Mouse (Mus musculus) heart, postnatal 0 days (tissue): ENCODE results near the gene Hdac4. TPM values are rescaled to one million over a fixed set of nuclear protein-coding genes. Genes with fewer than 3 reads are reported as not detected.
A peak's percentile ranks its signal among the peaks of the same experiment; 100 is the strongest.

Source experiments
- ATAC-seq: fragments of 200-750 bp; cut with Nextera tagmentation; 2 replicates; pipeline ENCODE4 v1.8.0; 2017; ENCODE audit warnings: low read depth, moderate number of reproducible peaks, moderate library complexity; ENCODE audit not compliant: insufficient read depth
- DNase-seq: peaks from one replicate; pipeline ENCODE4 v3.0.0-alpha.2; 2016; ENCODE audit warnings: low spot score
- H3K27ac ChIP-seq: fragments of 300-500 bp; sonication (generic); 2 replicates; pipeline ENCODE4 v1.5.1; 2014; ENCODE audit warnings: low read depth, mild to moderate bottlenecking
- H3K27me3 ChIP-seq: fragments of 300-500 bp; sonication (generic); 2 replicates; pipeline ENCODE4 v1.6.1; 2014; ENCODE audit warnings: low read length, mixed read lengths; ENCODE audit not compliant: control insufficient read depth, insufficient read depth
- H3K36me3 ChIP-seq: fragments of 300-500 bp; sonication (generic); replicated peaks from 2 replicates; pipeline ENCODE4 v1.6.1; 2014; ENCODE audit warnings: low read length, mixed read lengths; ENCODE audit not compliant: control insufficient read depth, insufficient read depth
- H3K4me1 ChIP-seq: fragments of 300-500 bp; sonication (generic); 2 replicates; pipeline ENCODE4 v1.6.1; 2014; ENCODE audit warnings: antibody characterized with exemption; ENCODE audit not compliant: control insufficient read depth, insufficient read depth
- H3K4me2 ChIP-seq: fragments of 300-500 bp; sonication (generic); 2 replicates; pipeline ENCODE4 v1.6.1; 2014; ENCODE audit warnings: low read depth, mild to moderate bottlenecking, low read length, moderate library complexity
- H3K4me3 ChIP-seq: fragments of 300-500 bp; sonication (generic); 2 replicates; pipeline ENCODE4 v1.5.1; 2014; ENCODE audit warnings: low read depth, low read length
- H3K9ac ChIP-seq: fragments of 300-500 bp; sonication (generic); replicated peaks from 2 replicates; pipeline ENCODE4 v1.6.1; 2014; ENCODE audit warnings: low read depth, low read length, mixed read lengths
- H3K9me3 ChIP-seq: fragments of 300-500 bp; sonication (generic); replicated peaks from 2 replicates; pipeline ENCODE4 v1.6.1; 2016; ENCODE audit warnings: low read length; ENCODE audit not compliant: control insufficient read depth
- CTCF ChIP-seq: IDR thresholded peaks from 2 replicates; pipeline ENCODE4 v1.5.1; 2016; ENCODE audit warnings: antibody characterized with exemption, control low read depth, low read depth
- EP300 ChIP-seq: IDR thresholded peaks from 2 replicates; pipeline ENCODE4 v1.6.1; 2016; ENCODE audit warnings: antibody characterized with exemption, low read depth
- WGBS: fragments of 180-500 bp; shearing (Covaris S2); extraction: QIAGEN DNeasy Blood & Tissue Kit; methylation state at CpG from one replicate; pipeline ENCODE4 v1.1.7; 2014; 5-methylcytosine and 5-hydroxymethylcytosine counted together
- polyA plus RNA-seq: library from polyadenylated mRNA; unstranded; fragments of >200 nt; fragmentation: Nextera tagmentation; extraction: Ambion mirVana; gene quantifications from 2 replicates; pipeline ENCODE4 v1.2.1, GENCODE M21; 2015
- total RNA-seq: library from RNA; depleted of rRNA; stranded (reverse); fragments of >200 nt; gene quantifications from 2 replicates; pipeline ENCODE4 v1.2.3, GENCODE M21; 2014; ENCODE audit warnings: low replicate concordance

The Hdac4 gene
- total and polyA plus RNA-seq, 2 experiments from 2014 or later = 6.8 to 13.0 TPM

GRCm38 (mm10) chr1:91897078-91897477, 298.4 kb downstream of the Hdac4 start:
- WGBS = 94% methylated on average over 2 of the region's 2 CpGs
- DNase-seq (no peak), ATAC-seq (no peak)
- peak; percentile 22 for TF ChIP-seq CTCF
- TF ChIP-seq EP300 = no peak
- H3K4me2 ChIP-seq = no peak overlapping the region
- no peaks in the 10 kb centered on the region for H3K4me1 ChIP-seq
- H3K9me3 ChIP-seq = no peaks in the 10 kb centered on the region
- H3K27ac ChIP-seq = no peak overlapping the region
- no peaks in the 10 kb centered on the region for H3K36me3 ChIP-seq
- H3K27me3 ChIP-seq = no peaks in the 10 kb centered on the region
- H3K4me3 ChIP-seq = no peak overlapping the region
- H3K9ac ChIP-seq = no peak overlapping the region

GRCm38 (mm10) chr1:91894286-91894685, 301.2 kb downstream of the Hdac4 start:
- Histone ChIP-seq H3K9me3 (no peaks in the 10 kb centered on the region), H3K4me1 (no peaks in the 10 kb centered on the region), H3K4me2 (no peak overlapping the region), H3K9ac (no peak overlapping the region), H3K27ac (no peak overlapping the region), H3K36me3 (no peaks in the 10 kb centered on the region), H3K4me3 (no peak overlapping the region), H3K27me3 (no peaks in the 10 kb centered on the region)
- TF ChIP-seq CTCF (no peak), EP300 (no peak)
- DNase-seq = no peak
- ATAC-seq = no peak
- WGBS = 77% methylated on average over 5 of the region's 5 CpGs

- H3K9me3 ChIP-seq = no peaks in the 10 kb centered on the region
- no peak for ATAC-seq
- H3K27ac ChIP-seq = no peak overlapping the region
- H3K4me2 ChIP-seq = no peak overlapping the region
- no peak overlapping the region for H3K9ac ChIP-seq
- H3K4me3 ChIP-seq = no peak overlapping the region
- 85% methylated on average over 11 of the region's 11 CpGs for WGBS
- no peak for DNase-seq
- H3K4me1 ChIP-seq = no peaks in the 10 kb centered on the region
- H3K27me3 ChIP-seq = no peaks in the 10 kb centered on the region
- no peaks in the 10 kb centered on the region for H3K36me3 ChIP-seq
- TF ChIP-seq EP300 (no peak), CTCF (no peak)
Observed at GRCm38 (mm10) chr1:91893598-91893997, 301.9 kb downstream of the Hdac4 start.

- ATAC-seq = no peak
- no peak overlapping the region for H3K27ac ChIP-seq
Observed at GRCm38 (mm10) chr1:91883115-91883514, 312.4 kb downstream of the Hdac4 start.

GRCm38 (mm10) chr1:91880899-91881298, 314.6 kb downstream of the Hdac4 start:
- H3K4me3 ChIP-seq = no peak overlapping the region
- no peak for ATAC-seq
- no peak for TF ChIP-seq CTCF
- no peak for TF ChIP-seq EP300
- 0 out of 2 replicates have a peak, but pooled peaks cover 4% of the 10 kb centered on the region for H3K9me3 ChIP-seq
- H3K27ac ChIP-seq = no peak overlapping the region
- H3K36me3 ChIP-seq = no peaks in the 10 kb centered on the region
- no peak overlapping the region for H3K4me2 ChIP-seq
- no peak for DNase-seq
- peaks cover 6% of the 10 kb centered on the region; the same call in 1 of the 2 replicates for H3K4me1 ChIP-seq
- 52% methylated on average over 8 of the region's 8 CpGs for WGBS
- H3K27me3 ChIP-seq = no peaks in the 10 kb centered on the region
- no peak overlapping the region for H3K9ac ChIP-seq

More at GRCm38 (mm10) chr1:91883115-91883514, 312.4 kb downstream of the Hdac4 start:
- 46% methylated on average over 5 of the region's 5 CpGs for WGBS
- H3K9me3 ChIP-seq = 0 out of 2 replicates have a peak, but pooled peaks cover 4% of the 10 kb centered on the region
- H3K4me3 ChIP-seq = no peak overlapping the region
- TF ChIP-seq CTCF = no peak
- no peak for TF ChIP-seq EP300
- no peaks in the 10 kb centered on the region for H3K36me3 ChIP-seq
- DNase-seq = no peak
- no peak overlapping the region for H3K9ac ChIP-seq
- H3K4me2 ChIP-seq = no peak overlapping the region
- H3K4me1 ChIP-seq = peaks cover 6% of the 10 kb centered on the region; the same call in 1 of the 2 replicates
- no peaks in the 10 kb centered on the region for H3K27me3 ChIP-seq

- DNase-seq (no peak), ATAC-seq (no peak)
- Histone ChIP-seq H3K4me2 (no peak overlapping the region), H3K4me1 (peaks cover 6% of the 10 kb centered on the region; the same call in 1 of the 2 replicates), H3K27me3 (no peaks in the 10 kb centered on the region), H3K36me3 (no peaks in the 10 kb centered on the region), H3K4me3 (no peak overlapping the region), H3K9me3 (0 out of 2 replicates have a peak, but pooled peaks cover 4% of the 10 kb centered on the region), H3K27ac (no peak overlapping the region), H3K9ac (no peak overlapping the region)
- TF ChIP-seq CTCF = no peak
- no peak for TF ChIP-seq EP300
- 69% methylated on average over 12 of the region's 12 CpGs for WGBS
Observed at GRCm38 (mm10) chr1:91880156-91880555, 315.3 kb downstream of the Hdac4 start.
